Mouse (Mus musculus) gastrocnemius, postnatal 14 days (tissue): ENCODE results near the gene Pde2a. TPM values are rescaled to one million over a fixed set of nuclear protein-coding genes. Genes with fewer than 3 reads are reported as not detected.

ENCODE experiments used
- DNase-seq: peaks from one replicate; pipeline ENCODE4 v3.0.0; 2021; ENCODE audit warnings: mixed read lengths
- intact Hi-C: fragments of 180-260 bp; cut with DNase I; formaldehyde crosslinking; loops from one replicate; pipeline ENCODE4 v1.15.1; 2025; ENCODE audit warnings: low total_unique reads
- total RNA-seq, 2 experiments: library from RNA; stranded (reverse); gene quantifications; 2 replicates each; pipeline ENCODE4 v1.2.3; 2021

Pde2a gene
- total RNA-seq, 2 experiments from 2014 or later, result 35.1 to 37.3 TPM

GRCm38 (mm10) chr7:101499251-101499650, 77.8 kb downstream of the Pde2a start:
- DNase-seq, result no peak
- intact Hi-C loops, result no loop called here

DNA sequence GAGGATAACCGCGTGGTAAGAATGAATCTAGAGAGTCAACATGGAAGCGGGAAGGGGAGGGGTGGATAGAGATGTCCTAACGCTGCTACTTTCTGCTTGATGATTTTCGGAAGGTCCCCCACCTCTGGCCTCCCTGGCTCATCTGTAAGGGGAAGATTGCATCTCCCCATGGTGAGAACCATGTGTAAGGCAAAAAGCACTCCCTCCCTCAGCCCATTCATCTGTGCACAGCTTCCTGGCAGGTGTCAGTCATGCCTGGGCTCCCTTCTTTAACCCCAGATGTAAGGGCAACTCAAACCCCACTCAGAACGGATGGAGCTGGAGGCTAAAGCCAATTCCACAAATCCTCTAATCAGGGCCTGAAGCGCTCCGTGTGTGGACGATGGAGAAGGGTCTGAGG, 78.2 kb downstream of the Pde2a start:
- intact Hi-C loops, result no loop called here
- DNase-seq, result no peak

DNA sequence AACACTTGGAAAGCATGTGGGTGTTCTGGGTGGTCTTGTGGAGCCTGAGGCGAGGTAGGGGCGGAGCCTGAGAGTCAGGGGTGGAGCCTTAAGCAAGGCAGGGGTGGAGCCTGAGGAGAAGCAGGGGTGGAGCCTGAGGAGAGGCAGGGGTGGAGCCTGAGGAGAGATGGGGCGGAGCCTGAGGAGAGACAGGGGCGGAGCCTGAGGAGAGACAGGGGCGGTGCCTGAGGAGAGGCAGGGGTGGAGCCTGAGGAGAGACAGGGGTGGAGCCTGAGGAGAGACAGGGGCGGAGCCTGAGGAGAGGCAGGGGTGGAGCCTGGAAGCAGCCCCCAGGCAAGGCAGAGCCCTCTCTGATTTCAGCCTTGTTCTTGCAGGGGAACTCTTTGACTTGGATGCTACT, 79.7 kb downstream of the Pde2a start:
- no peak for DNase-seq
- intact Hi-C loops, result no loop called here

GRCm38 (mm10) chr7:101501675-101502074, 80.2 kb downstream of the Pde2a start:
- no peak for DNase-seq
- intact Hi-C loops, result loop anchor here (2.0 kb wide), 1 partner anchor 51 kb away; no protein-coding TSS in a partner anchor

DNA sequence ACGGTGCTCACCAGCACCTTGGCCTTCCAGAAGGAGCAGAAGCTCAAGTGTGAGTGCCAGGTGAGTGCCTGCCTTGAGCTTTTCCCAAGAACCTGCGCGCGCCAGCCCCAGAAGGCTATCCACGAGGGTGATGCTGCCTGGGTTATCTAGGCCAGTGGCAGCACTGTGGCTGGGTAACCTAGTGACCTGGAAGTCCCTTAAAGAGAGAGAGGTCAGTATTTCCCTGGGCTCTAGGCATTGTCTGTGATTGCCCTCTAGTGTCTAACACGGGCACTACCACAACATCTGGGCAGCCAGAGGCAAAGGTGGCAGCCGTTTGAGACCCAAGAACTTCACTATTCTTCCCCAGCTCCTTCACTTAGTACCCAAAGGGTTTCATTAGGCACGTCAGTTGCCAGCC, 81.9 kb downstream of the Pde2a start:
- DNase-seq, result peak; percentile 58
- intact Hi-C loops, result loop anchor here (2.0 kb wide), 1 partner anchor 53 kb away; no protein-coding TSS in a partner anchor

- intact Hi-C loops, result loop anchor here (2.0 kb wide), 1 partner anchor 53 kb away; no protein-coding TSS in a partner anchor
- no peak for DNase-seq
Measured at GRCm38 (mm10) chr7:101503803-101504202, 82.3 kb downstream of the Pde2a start.

- intact Hi-C loops, result no loop called here
- DNase-seq, result no peak
Measured at GRCm38 (mm10) chr7:101504507-101504906, 83.0 kb downstream of the Pde2a start.

DNA sequence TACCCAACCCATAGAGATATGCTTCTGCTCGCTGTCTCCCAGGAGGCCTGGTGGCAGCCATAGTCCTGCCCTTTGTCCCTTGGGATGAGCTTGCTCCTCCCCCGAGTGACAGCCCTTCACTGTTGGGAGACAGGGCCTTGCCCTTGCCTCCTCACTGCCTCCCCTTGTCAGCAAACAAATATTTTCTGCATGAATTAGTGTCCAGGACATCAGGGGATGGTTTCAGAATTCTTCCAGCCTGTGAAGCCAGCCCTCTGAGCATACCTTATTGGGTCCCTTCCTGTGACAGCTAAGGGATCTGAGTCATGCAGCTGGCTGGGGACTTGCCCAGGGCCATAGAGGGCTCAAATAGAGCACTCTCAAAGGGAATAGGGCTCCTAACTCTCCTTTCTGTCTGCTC, 87.7 kb downstream of the Pde2a start:
- intact Hi-C loops, result no loop called here
- DNase-seq, result no peak

GRCm38 (mm10) chr7:101513655-101514054, 92.2 kb downstream of the Pde2a start:
- no peak for DNase-seq
- intact Hi-C loops, result no loop called here

GRCm38 (mm10) chr7:101514768-101515167, 93.3 kb downstream of the Pde2a start:
- intact Hi-C loops, result no loop called here
- no peak for DNase-seq

DNA sequence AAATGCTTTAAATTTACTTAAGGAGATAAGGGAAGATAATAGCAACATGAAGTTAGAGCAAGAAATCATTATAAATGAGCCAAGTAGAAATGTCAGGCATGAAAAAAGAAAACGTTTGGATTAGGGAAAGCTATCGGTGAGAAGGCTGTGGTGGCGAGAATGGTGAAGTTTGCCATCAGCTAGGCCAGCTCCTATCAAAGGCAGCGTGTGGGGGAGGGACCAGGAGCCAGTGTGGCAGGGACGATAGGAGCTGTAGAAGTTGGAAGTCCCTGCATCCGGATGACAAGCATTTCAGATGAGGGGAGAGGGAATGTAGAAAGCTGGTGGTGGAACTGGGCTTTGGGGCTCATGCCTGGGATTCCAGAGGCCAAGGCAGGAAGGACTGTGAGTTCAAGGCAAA, 93.8 kb downstream of the Pde2a start:
- intact Hi-C loops, result no loop called here
- no peak for DNase-seq

DNA sequence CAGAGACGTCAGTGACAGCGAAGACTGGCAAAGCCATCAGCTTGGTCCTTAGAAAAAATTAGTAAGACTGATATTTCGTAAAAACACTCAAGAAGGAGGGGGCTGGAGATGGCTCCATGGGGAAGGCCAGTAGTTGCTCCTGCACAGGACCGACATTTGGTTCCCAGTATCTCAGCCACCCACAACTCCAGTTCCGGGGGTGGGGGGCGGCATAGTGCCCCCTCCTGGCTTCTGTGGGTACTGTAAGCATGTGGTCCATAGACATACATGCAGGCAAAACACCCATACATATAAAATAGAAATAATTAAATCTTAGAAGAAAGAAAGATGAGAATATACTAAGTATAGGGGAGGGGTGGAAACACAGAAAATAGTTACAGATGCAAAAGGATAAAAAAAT, 95.0 kb downstream of the Pde2a start:
- DNase-seq, result no peak
- intact Hi-C loops, result no loop called here

DNA sequence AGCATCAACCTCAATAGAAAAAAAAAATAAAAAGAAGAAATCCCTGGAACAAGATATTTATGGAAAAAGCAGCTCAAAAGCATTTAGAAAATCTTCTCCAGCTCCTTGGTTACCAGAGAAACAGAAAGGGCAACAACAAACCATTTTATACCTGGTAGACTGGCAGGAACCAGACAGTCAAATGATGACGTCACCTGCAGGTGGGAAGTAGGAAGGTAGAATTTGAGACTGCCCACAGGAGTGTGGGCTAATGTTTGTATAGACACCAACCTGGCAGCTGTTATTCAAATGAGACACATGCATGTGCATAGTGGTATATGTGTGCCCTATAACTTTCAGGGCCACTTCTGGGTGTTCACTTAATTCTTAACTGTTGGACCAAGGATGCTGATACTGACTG, 100.2 kb downstream of the Pde2a start:
- intact Hi-C loops, result no loop called here
- DNase-seq, result no peak

- intact Hi-C loops, result no loop called here
- DNase-seq, result no peak
Measured at GRCm38 (mm10) chr7:101523205-101523604, 101.7 kb downstream of the Pde2a start.

DNA sequence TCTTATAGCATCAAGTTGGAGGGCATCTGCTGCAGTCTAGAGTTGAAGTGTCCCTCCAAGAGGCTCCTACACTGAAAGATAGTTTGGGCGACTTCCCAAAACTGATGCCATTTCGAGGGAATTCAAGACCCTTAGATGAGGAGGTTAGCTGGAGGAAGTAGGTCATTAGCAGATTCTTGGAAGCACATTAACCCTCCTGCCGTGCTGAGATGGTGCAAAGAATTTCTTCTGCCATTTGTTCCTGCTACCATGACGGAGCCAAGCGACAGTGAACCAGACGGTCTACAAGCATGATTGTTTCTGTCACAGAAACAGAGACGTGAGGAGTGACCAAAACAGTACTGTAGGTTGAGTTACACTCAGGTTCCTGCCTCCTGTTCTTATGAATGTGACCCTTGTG, 105.0 kb downstream of the Pde2a start:
- DNase-seq, result no peak
- intact Hi-C loops, result no loop called here

DNA sequence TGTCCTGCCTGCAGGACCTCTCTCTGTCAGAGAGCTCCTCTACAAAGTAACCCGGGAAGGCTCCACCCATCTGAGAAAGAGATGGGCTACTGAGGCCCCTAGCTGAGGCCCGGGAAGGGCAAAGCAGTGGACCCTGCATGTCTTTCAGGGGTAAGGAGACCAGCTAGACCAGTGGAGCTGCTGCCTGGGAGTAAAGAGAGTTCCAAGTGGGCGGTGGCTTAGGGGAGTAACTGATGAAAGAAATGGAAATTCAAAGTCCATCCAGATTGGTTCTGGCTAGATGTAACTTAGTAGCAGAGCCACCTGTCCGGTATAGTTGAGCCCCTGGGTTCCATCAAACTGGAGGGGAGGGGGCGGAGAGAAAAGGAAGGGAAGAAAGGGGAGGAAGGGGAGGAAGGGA, 112.9 kb downstream of the Pde2a start:
- intact Hi-C loops, result no loop called here
- DNase-seq, result no peak

DNA sequence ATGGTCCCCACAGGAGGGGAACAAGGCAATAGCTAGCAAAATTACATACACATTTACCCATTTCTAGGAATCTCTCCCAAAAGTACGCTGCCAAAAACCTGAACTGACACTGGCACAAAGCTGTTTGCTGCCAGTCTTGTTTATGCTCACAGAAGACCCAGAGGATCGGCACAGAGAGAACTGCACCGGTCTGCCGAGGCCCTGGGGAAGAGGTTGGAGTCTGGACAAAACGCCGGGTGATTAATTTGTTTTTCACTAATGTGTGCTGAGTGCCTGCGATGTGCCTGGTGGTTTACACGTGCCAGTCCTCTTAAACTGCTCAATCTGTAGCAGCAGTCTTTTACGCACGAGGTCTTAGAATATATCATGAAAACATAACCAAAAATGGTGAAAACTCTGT, 113.6 kb downstream of the Pde2a start:
- no peak for DNase-seq
- intact Hi-C loops, result no loop called here

DNA sequence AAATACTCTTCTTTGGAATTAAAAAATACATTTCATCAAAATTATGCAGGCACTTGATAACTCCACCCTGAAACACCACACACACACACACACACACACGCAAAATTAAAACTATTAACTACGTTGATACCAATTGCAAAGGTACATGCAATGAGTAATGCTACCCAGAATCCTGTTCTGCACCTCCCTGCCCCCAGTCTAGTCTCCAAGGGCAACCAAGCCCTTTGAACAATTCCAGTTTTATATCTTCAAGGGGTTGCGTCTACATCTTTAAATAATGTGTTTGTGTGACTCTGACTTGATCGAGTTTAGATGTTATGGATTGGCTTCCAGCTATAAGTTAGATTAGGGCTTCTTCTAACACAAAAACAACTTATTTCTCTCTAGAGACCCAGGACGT, 114.0 kb downstream of the Pde2a start:
- intact Hi-C loops, result no loop called here
- no peak for DNase-seq

DNA sequence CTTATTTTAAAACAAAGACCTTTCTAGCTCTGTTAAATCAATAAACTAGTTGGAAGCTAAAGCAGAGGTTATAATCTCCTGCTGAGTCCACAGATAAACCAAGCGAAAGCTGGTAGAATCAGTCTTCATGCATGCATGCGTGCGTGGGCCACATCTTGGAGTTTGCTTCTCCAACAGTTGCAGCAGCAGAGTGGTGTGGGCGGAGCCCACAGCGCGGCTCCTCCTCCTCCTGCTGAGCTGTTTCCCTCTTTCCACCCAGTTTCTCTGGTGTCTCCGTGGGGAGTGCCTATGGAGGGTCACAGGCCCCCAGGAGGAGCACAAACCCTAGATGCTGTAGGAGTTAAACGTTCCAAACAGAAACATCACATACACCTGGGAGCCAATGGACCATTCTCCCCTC, 116.0 kb downstream of the Pde2a start:
- intact Hi-C loops, result no loop called here
- DNase-seq, result no peak

DNA sequence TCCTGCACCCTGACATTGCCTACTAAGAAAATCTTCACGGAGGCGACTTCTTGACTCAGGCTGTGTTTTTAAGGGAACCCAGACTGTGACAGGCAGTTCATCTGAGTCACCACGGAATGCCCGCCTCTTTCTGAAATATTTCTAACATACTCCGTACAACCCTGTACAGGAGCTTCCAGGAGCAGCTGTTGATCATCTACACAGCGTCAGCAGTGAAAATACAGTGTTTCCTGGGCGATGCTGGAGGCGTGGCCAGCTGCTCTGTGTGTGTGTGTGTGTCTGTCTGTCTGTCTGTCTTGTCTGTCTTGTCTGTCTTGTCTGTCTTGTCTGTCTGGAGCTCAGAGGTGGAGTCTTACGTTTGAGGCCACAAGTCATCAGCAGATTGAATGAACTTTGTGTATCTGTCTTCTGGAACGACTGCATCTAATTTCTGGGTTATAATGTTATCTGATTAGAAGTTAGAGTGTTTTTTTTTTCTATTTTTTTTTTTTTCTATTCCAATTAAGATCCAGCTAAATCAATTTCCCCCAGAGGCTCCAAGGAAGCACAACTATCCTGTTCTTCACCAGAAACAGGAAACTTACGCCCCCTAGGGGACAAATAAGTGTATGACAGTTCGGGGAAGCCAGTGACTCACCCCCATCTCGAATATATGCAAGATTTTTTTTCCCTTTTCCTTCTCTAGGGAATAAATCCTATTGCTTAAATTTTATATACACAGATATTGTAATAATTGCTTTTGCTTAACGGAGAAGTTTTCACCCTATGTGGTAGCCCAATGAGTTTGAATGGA, 116.8 kb downstream of the Pde2a start:
- no peak for DNase-seq
- intact Hi-C loops, result no loop called here

DNA sequence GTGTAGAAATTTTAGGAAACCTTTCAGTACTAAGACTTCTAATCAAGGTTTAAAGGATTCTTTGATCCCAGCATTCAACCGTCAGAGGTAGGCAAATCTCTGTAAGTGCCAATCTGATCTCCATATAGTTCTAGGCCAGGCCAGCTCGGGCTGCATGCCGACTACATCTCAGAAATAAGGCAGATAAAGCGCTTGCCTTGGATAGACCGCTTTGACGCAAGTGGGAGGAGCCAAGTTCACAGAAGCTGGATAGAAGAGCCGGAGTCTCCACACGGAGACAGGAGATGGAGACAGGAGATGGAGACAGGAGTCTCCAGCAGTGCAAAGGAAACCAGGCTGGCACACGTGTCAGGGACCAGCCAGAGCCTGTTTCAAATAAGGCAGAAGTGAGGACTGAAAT, 118.3 kb downstream of the Pde2a start:
- intact Hi-C loops, result no loop called here
- no peak for DNase-seq

DNA sequence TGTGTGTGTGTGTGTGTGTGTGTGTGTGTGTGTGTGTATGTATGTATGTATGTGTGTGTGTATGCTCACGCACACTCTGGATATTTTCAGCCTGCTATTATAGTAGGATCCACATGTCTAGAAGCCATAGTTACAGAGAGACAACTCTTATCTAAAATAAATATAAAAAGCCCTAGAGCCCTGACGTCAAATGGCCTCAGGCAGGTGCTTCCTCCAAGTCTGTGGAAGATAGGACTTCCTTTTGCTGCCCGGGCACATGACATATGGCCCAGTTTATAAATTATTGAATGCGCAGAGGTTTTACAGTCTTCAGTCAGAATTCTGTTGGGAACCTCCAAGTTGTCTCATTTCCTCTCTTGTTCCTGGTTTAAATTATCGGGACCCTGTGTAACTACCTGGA, 119.2 kb downstream of the Pde2a start:
- intact Hi-C loops, result no loop called here
- DNase-seq, result no peak
